Mouse (Mus musculus) liver, postnatal 0 days (tissue): ENCODE results near the gene Gtpbp4. TPM values are rescaled to one million over a fixed set of nuclear protein-coding genes. Genes with fewer than 3 reads are reported as not detected.

Experiments
- ATAC-seq: fragments of 200-750 bp; cut with Nextera tagmentation; 2 replicates; pipeline ENCODE4 v1.8.0; 2017; ENCODE audit warnings: mild to moderate bottlenecking, moderate library complexity
- DNase-seq: peaks from one replicate; pipeline ENCODE4 v3.0.0-alpha.2; 2016
- H3K27ac ChIP-seq: fragments of 300-500 bp; sonication (generic); 2 replicates; pipeline ENCODE4 v1.5.1; 2014; ENCODE audit warnings: antibody characterized with exemption, moderate library complexity, mild to moderate bottlenecking, low read depth
- H3K27me3 ChIP-seq: fragments of 300-500 bp; sonication (generic); 2 replicates; pipeline ENCODE4 v1.6.1; 2014; ENCODE audit warnings: low read length, control low read depth, mixed read lengths; ENCODE audit not compliant: insufficient read depth
- H3K36me3 ChIP-seq: fragments of 300-500 bp; sonication (generic); replicated peaks from 2 replicates; pipeline ENCODE4 v1.6.1; 2014; ENCODE audit warnings: mild to moderate bottlenecking, control low read depth, low read length, moderate library complexity, mixed read lengths; ENCODE audit not compliant: insufficient read depth
- H3K4me1 ChIP-seq: fragments of 300-500 bp; sonication (generic); 2 replicates; pipeline ENCODE4 v1.6.1; 2014; ENCODE audit warnings: antibody characterized with exemption, mild to moderate bottlenecking, control low read depth; ENCODE audit not compliant: insufficient read depth
- H3K4me2 ChIP-seq: fragments of 300-500 bp; sonication (generic); 2 replicates; pipeline ENCODE4 v1.6.1; 2014; ENCODE audit warnings: low read depth, mild to moderate bottlenecking, low read length, moderate library complexity, mixed read lengths
- H3K4me3 ChIP-seq: fragments of 300-500 bp; sonication (generic); 2 replicates; pipeline ENCODE4 v1.5.1; 2014; ENCODE audit warnings: low read depth, low read length
- H3K9ac ChIP-seq: fragments of 300-500 bp; sonication (generic); replicated peaks from 2 replicates; pipeline ENCODE4 v1.6.1; 2014; ENCODE audit warnings: mild to moderate bottlenecking, moderate library complexity
- H3K9me3 ChIP-seq: fragments of 300-500 bp; sonication (generic); 2 replicates; pipeline ENCODE4 v1.6.1; 2016; ENCODE audit warnings: mild to moderate bottlenecking, control low read depth, low read length, mixed read lengths
- CTCF ChIP-seq: sonication (generic); IDR thresholded peaks from 2 replicates; pipeline ENCODE4 v1.5.1; 2016; ENCODE audit warnings: antibody characterized with exemption, low read depth
- EP300 ChIP-seq: IDR thresholded peaks from 2 replicates; pipeline ENCODE4 v1.6.1; 2016; ENCODE audit warnings: antibody characterized with exemption, low read depth, mild to moderate bottlenecking
- WGBS: fragments of 180-500 bp; shearing (Covaris S2); extraction: QIAGEN DNeasy Blood & Tissue Kit; methylation state at CpG from one replicate; pipeline ENCODE4 v1.1.7; 2014; ENCODE audit not compliant: insufficient replicate concordance; 5-methylcytosine and 5-hydroxymethylcytosine counted together
- microRNA-seq: library from miRNA; unstranded; fragments of <30 nt; microRNA quantifications from one replicate; pipeline ENCODE4, GENCODE M21; 2016
- polyA plus RNA-seq: library from polyadenylated mRNA; unstranded; fragments of >200 nt; fragmentation: Nextera tagmentation; extraction: Ambion mirVana; gene quantifications from 2 replicates; pipeline ENCODE4 v1.2.1, GENCODE M21; 2015

Gtpbp4 gene
- polyA plus RNA-seq, 1 experiment from 2014 or later: 38.9 TPM

GRCm38 (mm10) chr13:8933499-8933898 is 62.4 kb downstream of the Gtpbp4 start:
- peak; percentile 33 for ATAC-seq
- H3K9ac ChIP-seq: no peak overlapping the region
- H3K4me3 ChIP-seq: no peak overlapping the region

More at GRCm38 (mm10) chr13:8933499-8933898, 62.4 kb downstream of the Gtpbp4 start:
- H3K36me3 ChIP-seq: no peaks in the 10 kb centered on the region
- H3K27ac ChIP-seq: no peak overlapping the region
- no peaks in the 10 kb centered on the region for H3K27me3 ChIP-seq
- no peak for DNase-seq
- H3K9me3 ChIP-seq: no peaks in the 10 kb centered on the region
- TF ChIP-seq CTCF (no peak), EP300 (0 out of 2 replicates have a peak, but pooled peaks have one; percentile 43)
- H3K4me2 ChIP-seq: no peak overlapping the region
- 24% methylated on average over 2 of the region's 2 CpGs for WGBS
- H3K4me1 ChIP-seq: no peaks in the 10 kb centered on the region

Small RNAs within 50 kb of the gene (microRNA-seq; reads per million reads assigned to microRNA genes)
- not detected for gene Gm22750

Other genes with a start within 250 kb of the Gtpbp4 start
- gene Wdr37, start 124.2 kb downstream of the Gtpbp4 start, polyA plus RNA-seq: 5.2 and 5.8 TPM in 2 replicates
- 31.2 and 35.0 TPM in 2 replicates for gene Idi1, start 110.6 kb downstream of the Gtpbp4 start, polyA plus RNA-seq
- not detected in 2 replicates for gene Gm9745, start 47.9 kb downstream of the Gtpbp4 start, polyA plus RNA-seq
- gene Idi2, start 43.2 kb downstream of the Gtpbp4 start, polyA plus RNA-seq: not detected in 2 replicates
- 17.4 and 20.3 TPM in 2 replicates for gene Larp4b, start 97.8 kb upstream of the Gtpbp4 start, polyA plus RNA-seq